Mouse (Mus musculus) forebrain, embryonic 15.5 days (tissue): Measurements from ENCODE around the gene Cacna1e. TPM values are rescaled to one million over a fixed set of nuclear protein-coding genes. Genes with fewer than 3 reads are reported as not detected.

Experiments
- ATAC-seq: fragments of 200-750 bp; cut with Nextera tagmentation; replicated peaks from 2 replicates; pipeline ENCODE4 v1.8.0; 2017; ENCODE audit warnings: mild to moderate bottlenecking, moderate TSS enrichment, moderate library complexity
- H3K27ac ChIP-seq: fragments of 300-500 bp; sonication (generic); replicated peaks from 2 replicates; pipeline ENCODE4 v1.5.1; 2015; ENCODE audit warnings: mild to moderate bottlenecking, inconsistent platforms
- H3K27me3 ChIP-seq: fragments of 300-500 bp; sonication (generic); 2 replicates; pipeline ENCODE4 v1.6.1; 2015; ENCODE audit warnings: inconsistent platforms
- H3K36me3 ChIP-seq: fragments of 300-500 bp; sonication (generic); 2 replicates; pipeline ENCODE4 v1.6.1; 2015; ENCODE audit warnings: mild to moderate bottlenecking, inconsistent platforms
- H3K4me1 ChIP-seq: fragments of 300-500 bp; sonication (generic); 2 replicates; pipeline ENCODE4 v1.6.1; 2015; ENCODE audit warnings: inconsistent platforms
- H3K4me2 ChIP-seq: fragments of 300-500 bp; sonication (generic); replicated peaks from 2 replicates; pipeline ENCODE4 v1.6.1; 2015; ENCODE audit warnings: mild to moderate bottlenecking, inconsistent platforms
- H3K4me3 ChIP-seq: fragments of 300-500 bp; sonication (generic); 2 replicates; pipeline ENCODE4 v1.5.1; 2015; ENCODE audit warnings: mild to moderate bottlenecking, inconsistent platforms
- H3K9ac ChIP-seq: fragments of 300-500 bp; sonication (generic); replicated peaks from 2 replicates; pipeline ENCODE4 v1.6.1; 2015; ENCODE audit warnings: mild to moderate bottlenecking, inconsistent platforms
- H3K9me3 ChIP-seq: fragments of 300-500 bp; sonication (generic); 2 replicates; pipeline ENCODE4 v1.6.1; 2016; ENCODE audit warnings: inconsistent platforms
- whole genome bisulfite sequencing: fragments of 180-500 bp; shearing (Covaris S2); methylation state at CpG from one replicate; pipeline ENCODE4 v1.1.7; 2015; ENCODE audit warnings: mixed read lengths; 5-methylcytosine and 5-hydroxymethylcytosine counted together
- polyA plus RNA-seq: library from polyadenylated mRNA; unstranded; fragments of >200 nt; fragmentation: Nextera tagmentation; extraction: Ambion mirVana; gene quantifications from 2 replicates; pipeline ENCODE4 v1.2.1, GENCODE M21; 2015

Gene Cacna1e
- polyA plus RNA-seq, 1 experiment from 2014 or later: 13.1 TPM

GRCm38 (mm10) chr1:154688876-154689665, 195.2 kb downstream of the Cacna1e start:
- peak; percentile 32; the same call in 1 of the 2 replicates for ATAC-seq
- Histone ChIP-seq H3K9me3 (no peaks in the 10 kb centered on the region), H3K9ac (no peak overlapping the region), H3K36me3 (no peaks in the 10 kb centered on the region), H3K27me3 (no peaks in the 10 kb centered on the region), H3K4me3 (no peak overlapping the region), H3K4me2 (no peak overlapping the region), H3K27ac (peak overlapping the region; percentile 39), H3K4me1 (no peaks in the 10 kb centered on the region)
- 48% methylated on average over 14 of the region's 14 CpGs for WGBS

GRCm38 (mm10) chr1:154686861-154687260, 197.4 kb downstream of the Cacna1e start:
- Histone ChIP-seq H3K4me2 (no peak overlapping the region), H3K9me3 (no peaks in the 10 kb centered on the region), H3K27me3 (no peaks in the 10 kb centered on the region), H3K4me3 (no peak overlapping the region), H3K36me3 (no peaks in the 10 kb centered on the region), H3K27ac (no peak overlapping the region), H3K9ac (no peak overlapping the region), H3K4me1 (no peaks in the 10 kb centered on the region)
- no peak for ATAC-seq
- 68% methylated on average over 6 of the region's 6 CpGs for WGBS

- no peak overlapping the region for H3K4me3 ChIP-seq
- no peak for ATAC-seq
- H3K27ac ChIP-seq: no peak overlapping the region
- H3K36me3 ChIP-seq: no peaks in the 10 kb centered on the region
- no peaks in the 10 kb centered on the region for H3K9me3 ChIP-seq
- H3K4me2 ChIP-seq: no peak overlapping the region
- no peak overlapping the region for H3K9ac ChIP-seq
- H3K27me3 ChIP-seq: no peaks in the 10 kb centered on the region
- WGBS: 93% methylated on average over 1 of the region's 1 CpGs
- H3K4me1 ChIP-seq: no peaks in the 10 kb centered on the region
Observed at GRCm38 (mm10) chr1:154683477-154684106, 200.7 kb downstream of the Cacna1e start.

GRCm38 (mm10) chr1:154678989-154679388, 205.3 kb downstream of the Cacna1e start:
- Histone ChIP-seq H3K4me1 (no peaks in the 10 kb centered on the region), H3K9me3 (no peaks in the 10 kb centered on the region), H3K4me2 (no peak overlapping the region), H3K4me3 (no peak overlapping the region), H3K9ac (no peak overlapping the region), H3K36me3 (no peaks in the 10 kb centered on the region), H3K27me3 (no peaks in the 10 kb centered on the region), H3K27ac (no peak overlapping the region)
- 11% methylated on average over 1 of the region's 1 CpGs for WGBS
- no peak for ATAC-seq

GRCm38 (mm10) chr1:154678151-154678550, 206.2 kb downstream of the Cacna1e start:
- no peak for ATAC-seq
- Histone ChIP-seq H3K9ac (no peak overlapping the region), H3K4me2 (no peak overlapping the region), H3K27me3 (no peaks in the 10 kb centered on the region), H3K9me3 (no peaks in the 10 kb centered on the region), H3K4me3 (no peak overlapping the region), H3K36me3 (no peaks in the 10 kb centered on the region), H3K27ac (no peak overlapping the region), H3K4me1 (no peaks in the 10 kb centered on the region)
- WGBS: 10% methylated on average over 3 of the region's 3 CpGs

GRCm38 (mm10) chr1:154677677-154678076, 206.6 kb downstream of the Cacna1e start:
- H3K9me3 ChIP-seq: no peaks in the 10 kb centered on the region
- no peak overlapping the region for H3K27ac ChIP-seq
- no peaks in the 10 kb centered on the region for H3K27me3 ChIP-seq
- ATAC-seq: no peak
- H3K36me3 ChIP-seq: no peaks in the 10 kb centered on the region
- H3K4me3 ChIP-seq: no peak overlapping the region
- no peaks in the 10 kb centered on the region for H3K4me1 ChIP-seq
- no peak overlapping the region for H3K9ac ChIP-seq
- 75% methylated on average over 2 of the region's 2 CpGs for WGBS
- H3K4me2 ChIP-seq: no peak overlapping the region

GRCm38 (mm10) chr1:154663721-154664120, 220.6 kb downstream of the Cacna1e start:
- no peak for ATAC-seq
- H3K36me3 ChIP-seq: no peaks in the 10 kb centered on the region
- H3K4me1 ChIP-seq: peaks cover 14% of the 10 kb centered on the region
- H3K9me3 ChIP-seq: no peaks in the 10 kb centered on the region
- H3K9ac ChIP-seq: no peak overlapping the region
- H3K4me3 ChIP-seq: no peak overlapping the region
- no peak overlapping the region for H3K27ac ChIP-seq
- no peaks in the 10 kb centered on the region for H3K27me3 ChIP-seq
- no peak overlapping the region for H3K4me2 ChIP-seq

- H3K9ac ChIP-seq: no peak overlapping the region
- no peak overlapping the region for H3K4me2 ChIP-seq
- peaks cover 14% of the 10 kb centered on the region for H3K4me1 ChIP-seq
- no peaks in the 10 kb centered on the region for H3K27me3 ChIP-seq
- 63% methylated on average over 5 of the region's 5 CpGs for WGBS
- no peak for ATAC-seq
- H3K9me3 ChIP-seq: no peaks in the 10 kb centered on the region
- peak overlapping the region; percentile 42; the same call in 1 of the 2 replicates for H3K27ac ChIP-seq
- H3K4me3 ChIP-seq: no peak overlapping the region
- no peaks in the 10 kb centered on the region for H3K36me3 ChIP-seq
Observed at GRCm38 (mm10) chr1:154661977-154662376, 222.3 kb downstream of the Cacna1e start.

- H3K36me3 ChIP-seq: no peaks in the 10 kb centered on the region
- H3K9ac ChIP-seq: no peak overlapping the region
- H3K27me3 ChIP-seq: no peaks in the 10 kb centered on the region
- peak overlapping the region; percentile 42 for H3K27ac ChIP-seq
- peak; percentile 96 for ATAC-seq
- no peaks in the 10 kb centered on the region for H3K9me3 ChIP-seq
- WGBS: 36% methylated on average over 7 of the region's 7 CpGs
- H3K4me2 ChIP-seq: no peak overlapping the region
- peaks cover 14% of the 10 kb centered on the region for H3K4me1 ChIP-seq
- no peak overlapping the region for H3K4me3 ChIP-seq
Observed at GRCm38 (mm10) chr1:154661221-154661864, 223.0 kb downstream of the Cacna1e start.

GRCm38 (mm10) chr1:154657366-154657765, 226.9 kb downstream of the Cacna1e start:
- WGBS: 76% methylated on average over 5 of the region's 5 CpGs
- no peak overlapping the region for H3K9ac ChIP-seq
- H3K36me3 ChIP-seq: no peaks in the 10 kb centered on the region
- no peak overlapping the region for H3K27ac ChIP-seq
- peaks cover 14% of the 10 kb centered on the region for H3K4me1 ChIP-seq
- H3K27me3 ChIP-seq: no peaks in the 10 kb centered on the region
- no peak overlapping the region for H3K4me2 ChIP-seq
- no peaks in the 10 kb centered on the region for H3K9me3 ChIP-seq
- ATAC-seq: no peak
- H3K4me3 ChIP-seq: no peak overlapping the region

GRCm38 (mm10) chr1:154653951-154654350, 230.3 kb downstream of the Cacna1e start:
- Histone ChIP-seq H3K36me3 (no peaks in the 10 kb centered on the region), H3K4me3 (no peak overlapping the region), H3K27me3 (no peaks in the 10 kb centered on the region), H3K4me2 (no peak overlapping the region), H3K9ac (no peak overlapping the region), H3K27ac (no peak overlapping the region), H3K9me3 (no peaks in the 10 kb centered on the region), H3K4me1 (no peaks in the 10 kb centered on the region)
- no peak for ATAC-seq
- 74% methylated on average over 2 of the region's 2 CpGs for WGBS

GRCm38 (mm10) chr1:154646156-154646950, 237.9 kb downstream of the Cacna1e start:
- no peaks in the 10 kb centered on the region for H3K9me3 ChIP-seq
- no peak overlapping the region for H3K9ac ChIP-seq
- no peak overlapping the region for H3K4me3 ChIP-seq
- no peaks in the 10 kb centered on the region for H3K4me1 ChIP-seq
- no peaks in the 10 kb centered on the region for H3K36me3 ChIP-seq
- 90% methylated on average over 6 of the region's 6 CpGs for WGBS
- no peak for ATAC-seq
- no peaks in the 10 kb centered on the region for H3K27me3 ChIP-seq
- no peak overlapping the region for H3K4me2 ChIP-seq
- H3K27ac ChIP-seq: no peak overlapping the region
